Mouse (Mus musculus) G1E (cell line): ENCODE measurements around the gene Coa4.

Experiments
- CTCF ChIP-seq: IDR thresholded peaks from 2 replicates; pipeline ENCODE4 v1.5.1; 2012; ENCODE audit warnings: low read depth, low read length, inconsistent platforms, mixed read lengths
- GATA1 ChIP-seq: IDR thresholded peaks from 2 replicates; pipeline ENCODE4 v1.6.1; 2012; ENCODE audit warnings: borderline replicate concordance, low read length, inconsistent platforms, mixed read lengths

- TF ChIP-seq CTCF = no peak
- no peak for TF ChIP-seq GATA1
Measured at GRCm38 (mm10) chr7:100537519-100537902, 640 bp downstream of the Coa4 start.
